Mouse (Mus musculus) subcutaneous adipose tissue, adult 2 months (tissue): Measurements from ENCODE around the gene Gm49345. TPM values are rescaled to one million over a fixed set of nuclear protein-coding genes. Genes with fewer than 3 reads are reported as not detected.

ENCODE experiments used
- polyA plus RNA-seq: library from polyadenylated mRNA; depleted of rRNA; stranded (reverse); fragments of >200 nt; gene quantifications from 2 replicates; pipeline ENCODE4 v1.2.3, GENCODE M21; 2012; ENCODE audit warnings: low replicate concordance; rRNA removed

Gm49345 gene
- 0.17 TPM in 1 of 2 replicates, not detected in the other for polyA plus RNA-seq

GRCm38 (mm10) chr13:67637294-67638007 lies at the start of gene Gm49345, which contains the start of gene Zfp729a:
Gm49345 (minus strand) TSS chr13:67637769.
Zfp729a (minus strand) TSS chr13:67637791.

GRCm38 (mm10) chr13:67686971-67687370 lies 49.4 kb upstream of the Gm49345 start, which contains the start of gene Zfp738:
Zfp738 (minus strand) TSS chr13:67687071.

GRCm38 (mm10) chr13:67609066-67609876 lies 28.3 kb downstream of the Gm49345 start, which contains the start of gene Zfp729b:
Zfp729b (minus strand) TSS chr13:67609707.

GRCm38 (mm10) chr13:67553730-67554129 lies 83.8 kb downstream of the Gm49345 start, which contains the start of gene Zfp748:
Zfp748 (minus strand) TSS chr13:67553830.

Other genes with a start within 250 kb of the Gm49345 start
- gene Zfp429, start 237.9 kb downstream of the Gm49345 start, polyA plus RNA-seq = 2.2 and 4.0 TPM in 2 replicates
- 0.32 and 0.41 TPM in 2 replicates for gene Zfp459, start 216.4 kb downstream of the Gm49345 start, polyA plus RNA-seq
- gene Zfp874a, start 186.1 kb downstream of the Gm49345 start, polyA plus RNA-seq = 2.2 and 5.1 TPM in 2 replicates
- gene Zfp874b, start 153.5 kb downstream of the Gm49345 start, polyA plus RNA-seq = 4.4 and 5.5 TPM in 2 replicates
- 1.1 and 1.5 TPM in 2 replicates for gene Zfp58, start 137.2 kb downstream of the Gm49345 start, polyA plus RNA-seq
- gene Gm26965, start 111.6 kb downstream of the Gm49345 start, polyA plus RNA-seq = not detected in 2 replicates
- 23.3 and 37.9 TPM in 2 replicates for gene Zfp87, start 111.6 kb downstream of the Gm49345 start, polyA plus RNA-seq
- gene Zfp748, start 83.9 kb downstream of the Gm49345 start, polyA plus RNA-seq = 2.0 and 4.3 TPM in 2 replicates
- gene Zfp729b, start 28.1 kb downstream of the Gm49345 start, polyA plus RNA-seq = 0.62 and 1.0 TPM in 2 replicates
- 0.73 and 2.0 TPM in 2 replicates for gene Zfp729a, start within 50 bp of the Gm49345 start, polyA plus RNA-seq
- 4.3 and 6.8 TPM in 2 replicates for gene Zfp738, start 49.3 kb upstream of the Gm49345 start, polyA plus RNA-seq
- gene Zfp65, start 91.4 kb upstream of the Gm49345 start, polyA plus RNA-seq = 1.0 and 2.2 TPM in 2 replicates
- gene Zfp85, start 117.5 kb upstream of the Gm49345 start, polyA plus RNA-seq = 0.46 and 0.77 TPM in 2 replicates
- gene Zfp493, start 141.9 kb upstream of the Gm49345 start, polyA plus RNA-seq = 0.90 and 1.5 TPM in 2 replicates
- gene Zfp273, start 176.0 kb upstream of the Gm49345 start, polyA plus RNA-seq = 0.59 and 1.1 TPM in 2 replicates
- gene Gm10037, start 193.3 kb upstream of the Gm49345 start, polyA plus RNA-seq = 1.6 and 1.9 TPM in 2 replicates
- not detected in 2 replicates for gene BC048507, start 225.6 kb upstream of the Gm49345 start, polyA plus RNA-seq